Mouse (Mus musculus) limb, embryonic 15.5 days (tissue): Measurements from ENCODE around the gene Aatk. TPM values are rescaled to one million over a fixed set of nuclear protein-coding genes. Genes with fewer than 3 reads are reported as not detected.

Experiments used
- ATAC-seq: fragments of 200-750 bp; cut with Nextera tagmentation; 2 replicates; pipeline ENCODE4 v1.8.0; 2017; ENCODE audit warnings: low read depth, moderate TSS enrichment; ENCODE audit not compliant: insufficient number of reproducible peaks, low FRiP score, low TSS enrichment
- H3K27ac ChIP-seq: fragments of 300-500 bp; sonication (generic); 2 replicates; pipeline ENCODE4 v1.5.1; 2015; ENCODE audit warnings: moderate library complexity, mild to moderate bottlenecking, inconsistent platforms
- H3K27me3 ChIP-seq: fragments of 300-500 bp; sonication (generic); 2 replicates; pipeline ENCODE4 v1.6.1; 2015; ENCODE audit warnings: inconsistent platforms
- H3K36me3 ChIP-seq: fragments of 300-500 bp; sonication (generic); 2 replicates; pipeline ENCODE4 v1.6.1; 2015; ENCODE audit warnings: inconsistent platforms
- H3K4me1 ChIP-seq: fragments of 300-500 bp; sonication (generic); 2 replicates; pipeline ENCODE4 v1.6.1; 2015; ENCODE audit warnings: inconsistent platforms
- H3K4me2 ChIP-seq: fragments of 300-500 bp; sonication (generic); 2 replicates; pipeline ENCODE4 v1.6.1; 2015; ENCODE audit warnings: mild to moderate bottlenecking, inconsistent platforms
- H3K4me3 ChIP-seq: fragments of 300-500 bp; sonication (generic); 2 replicates; pipeline ENCODE4 v1.5.1; 2015; ENCODE audit warnings: mild to moderate bottlenecking, inconsistent platforms
- H3K9ac ChIP-seq: fragments of 300-500 bp; sonication (generic); 2 replicates; pipeline ENCODE4 v1.6.1; 2015; ENCODE audit warnings: inconsistent platforms
- H3K9me3 ChIP-seq: fragments of 300-500 bp; sonication (generic); 2 replicates; pipeline ENCODE4 v1.6.1; 2016; ENCODE audit warnings: inconsistent platforms
- WGBS: fragments of 180-500 bp; shearing (Covaris S2); methylation state at CpG from one replicate; pipeline ENCODE4 v1.1.7; 2015; 5-methylcytosine and 5-hydroxymethylcytosine counted together
- microRNA counts: library from miRNA; unstranded; fragments of <30 nt; microRNA quantifications from one replicate; lab custom pipeline; 2016
- microRNA-seq: library from miRNA; unstranded; fragments of <30 nt; microRNA quantifications from one replicate; pipeline ENCODE4, GENCODE M21; 2016
- polyA plus RNA-seq: library from polyadenylated mRNA; unstranded; fragments of >200 nt; fragmentation: Nextera tagmentation; extraction: Ambion mirVana; gene quantifications from 2 replicates; pipeline ENCODE4 v1.2.1, GENCODE M21; 2015

The Aatk gene
- polyA plus RNA-seq, 1 experiment from 2014 or later = 6.1 TPM

GRCm38 (mm10) chr11:119959714-119960113 is 87.3 kb downstream of the Aatk start:
- H3K9ac ChIP-seq = no peak overlapping the region

DNA sequence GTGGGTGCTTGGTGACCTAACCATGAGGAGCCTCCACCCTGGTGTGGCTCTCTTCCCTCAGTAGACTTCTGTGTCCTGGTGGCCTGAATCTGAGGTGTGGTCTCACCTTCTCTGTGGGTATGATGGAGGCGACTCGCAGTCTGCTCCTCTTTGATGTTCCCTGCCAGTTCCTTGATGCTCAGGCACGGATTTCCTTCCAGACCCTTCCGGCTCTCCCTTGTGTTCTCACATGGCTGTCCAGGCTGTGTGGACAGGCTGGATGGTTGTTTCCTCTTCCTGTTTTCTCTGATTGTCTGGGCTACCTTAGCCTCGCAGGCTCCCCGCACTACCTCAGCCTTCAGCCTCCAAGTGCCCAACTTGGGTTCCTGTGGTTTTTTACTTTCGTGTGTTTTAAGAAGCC is 88.1 kb downstream of the Aatk start:
- Histone ChIP-seq H3K27me3 (no peaks in the 10 kb centered on the region), H3K27ac (no peak overlapping the region), H3K9ac (no peak overlapping the region), H3K4me2 (no peak overlapping the region), H3K4me1 (peaks cover 24% of the 10 kb centered on the region), H3K9me3 (no peaks in the 10 kb centered on the region), H3K36me3 (peaks cover 17% of the 10 kb centered on the region; the same call in 1 of the 2 replicates), H3K4me3 (no peak overlapping the region)
- 75% methylated on average over 7 of the region's 7 CpGs for WGBS
- ATAC-seq = no peak

More at GRCm38 (mm10) chr11:119959714-119960113, 87.3 kb downstream of the Aatk start:
- Histone ChIP-seq H3K9me3 (no peaks in the 10 kb centered on the region), H3K4me3 (no peak overlapping the region), H3K4me1 (peaks cover 17% of the 10 kb centered on the region), H3K36me3 (peaks cover 22% of the 10 kb centered on the region), H3K4me2 (no peak overlapping the region), H3K27me3 (no peaks in the 10 kb centered on the region), H3K27ac (no peak overlapping the region)
- no peak for ATAC-seq
- 85% methylated on average over 4 of the region's 4 CpGs for WGBS

MicroRNAs encoded within 50 kb of the gene (microRNA counts, 519-probe panel; counts per million panel counts)
- 2,684 counts per million, percentile 58 among the panel's probes with 10 or more counts for microRNA mmu-miR-338-3p (lab: Ali Mortazavi, UCI)
- microRNA mmu-miR-338-5p (lab: Ali Mortazavi, UCI) = 1,902 counts per million, percentile 31 among the panel's probes with 10 or more counts

Small RNAs within 50 kb of the gene (microRNA-seq; reads per million reads assigned to microRNA genes)
- not detected for gene Gm25948
- not detected for gene Mir3065
- gene Mir338 = not detected

Other genes starting within 250 kb of the Aatk start
- 97.2 and 101 TPM in 2 replicates for gene Chmp6, start 133.7 kb downstream of the Aatk start, polyA plus RNA-seq
- 40.2 and 41.9 TPM in 2 replicates for gene Baiap2, start 104.4 kb downstream of the Aatk start, polyA plus RNA-seq
- gene Cep131, start 39.7 kb upstream of the Aatk start, polyA plus RNA-seq = 20.9 and 21.3 TPM in 2 replicates
- gene Tepsin, start 51.6 kb upstream of the Aatk start, polyA plus RNA-seq = 17.8 TPM in 2 replicates
- gene Ndufaf8, start 51.8 kb upstream of the Aatk start, polyA plus RNA-seq = 67.0 and 76.6 TPM in 2 replicates
- 96.1 and 101 TPM in 2 replicates for gene Slc38a10, start 104.2 kb upstream of the Aatk start, polyA plus RNA-seq
- 5.8 and 6.7 TPM in 2 replicates for gene Bahcc1, start 185.8 kb upstream of the Aatk start, polyA plus RNA-seq